Mouse (Mus musculus): ENCODE data around the gene Slc16a7.
A peak's percentile ranks its signal among the peaks of the same experiment; 100 is the strongest.

Slc16a7 gene

DNA sequence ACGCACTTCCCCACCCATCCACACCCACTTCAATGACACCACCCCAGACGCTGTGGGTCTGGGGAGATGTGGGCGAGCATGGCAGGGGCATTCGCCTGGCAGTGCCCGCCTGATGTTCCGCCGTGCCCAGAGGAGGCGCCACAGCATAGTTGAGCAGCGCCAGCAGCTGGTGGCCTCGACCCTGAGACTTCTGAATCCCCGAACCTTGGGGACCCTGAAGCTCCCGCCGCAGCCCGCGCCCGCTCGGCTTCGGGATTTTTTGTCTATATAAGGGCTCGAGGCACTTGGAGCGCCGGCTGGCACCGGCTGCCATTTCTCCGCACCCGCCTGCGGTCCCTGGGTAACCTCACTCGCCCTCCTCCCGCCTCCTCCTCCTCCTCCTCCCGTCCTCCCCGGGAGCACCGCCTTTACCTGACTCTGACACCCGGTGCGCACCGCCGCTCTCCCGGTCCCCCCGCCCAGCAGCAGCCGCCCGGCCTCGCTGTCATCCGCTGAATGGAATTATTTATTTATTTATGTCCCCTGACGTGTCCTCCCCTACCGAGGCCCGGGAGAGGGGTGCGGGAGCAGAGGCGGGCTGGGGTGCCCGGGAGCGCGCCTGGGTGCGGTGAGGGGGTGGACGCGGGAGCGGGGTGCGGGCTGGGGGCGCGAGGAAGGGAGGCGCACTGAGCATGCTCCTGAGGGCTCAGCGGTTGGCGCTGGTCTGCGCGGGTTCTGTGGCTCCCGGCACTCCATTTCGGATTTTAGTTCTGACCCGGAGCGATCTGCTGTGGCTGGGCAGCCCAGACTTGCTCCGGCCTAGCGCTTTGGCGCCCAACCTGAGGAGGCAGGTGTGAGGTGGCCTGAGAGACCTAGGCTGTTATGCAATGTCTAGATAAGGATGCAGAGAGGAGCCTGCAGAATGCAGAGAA lies at the start of gene Slc16a7:
Gene Slc16a7, minus strand, starts transcription at position 590 of the 911 bp plus-strand sequence.
- peak; percentile 31 to 55 for DNase-seq (ENCODE audit: low spot score in 2 of 2)

DNA sequence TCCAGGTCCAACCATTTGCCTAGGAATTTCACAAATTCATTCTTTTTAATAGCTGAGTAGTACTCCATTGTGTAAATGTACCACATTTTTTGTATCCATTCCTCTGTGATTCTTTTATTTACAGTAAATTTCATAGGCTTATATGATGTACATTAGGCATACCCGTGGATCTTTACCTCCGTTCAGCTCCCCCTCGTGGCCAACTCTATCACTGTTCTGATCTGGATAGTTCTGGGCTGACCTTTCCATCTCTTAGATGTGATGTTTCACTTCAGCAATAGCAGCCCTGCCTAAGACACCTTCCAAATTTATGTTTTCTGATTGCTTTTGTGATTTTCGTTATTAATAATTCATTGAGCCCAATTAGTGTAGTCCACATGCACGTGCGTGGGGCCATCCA lies 29.5 kb upstream of the Slc16a7 start:
- no peak for DNase-seq (ENCODE audit: low spot score in 2 of 2)

DNA sequence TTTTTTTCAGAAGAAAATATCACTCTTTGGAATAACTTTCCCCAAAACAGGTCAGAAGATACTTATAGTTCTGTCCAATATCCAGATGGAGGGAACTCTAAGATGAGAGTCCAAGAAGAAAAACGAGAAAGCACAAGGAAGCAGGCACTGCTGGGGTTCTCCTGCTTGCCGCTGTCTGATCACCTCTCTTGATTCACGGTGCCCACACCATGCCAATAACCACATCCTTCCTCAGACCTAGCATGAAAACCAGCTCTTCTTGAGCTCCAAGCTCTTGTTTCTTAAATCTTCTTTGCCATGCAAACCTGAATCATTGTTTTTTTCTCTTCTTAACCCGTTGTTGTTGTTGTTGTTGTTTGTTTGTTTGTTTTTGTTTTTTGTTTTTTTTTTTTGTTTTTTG lies 10.5 kb upstream of the Slc16a7 start:
- DNase-seq (ENCODE audit: low spot score in 2 of 2), result no peak

DNA sequence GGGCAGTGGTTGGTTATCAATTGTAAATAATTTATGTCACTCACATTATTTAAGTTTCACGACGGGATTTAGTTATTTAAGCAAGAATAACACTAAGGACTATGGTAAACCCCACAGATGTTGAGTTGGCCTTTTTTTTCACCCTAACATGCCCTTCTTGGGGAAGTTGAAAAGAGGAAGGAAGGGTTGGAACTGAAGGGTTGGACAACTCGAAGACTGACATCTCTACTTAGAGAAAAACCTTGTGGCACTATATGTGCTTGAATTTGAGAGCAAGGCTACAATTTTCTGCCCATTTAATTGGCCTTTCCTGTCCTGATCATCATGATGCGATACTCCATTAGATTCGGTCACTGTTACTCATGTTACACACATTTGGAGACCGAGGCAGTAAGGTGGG lies 746 bp upstream of the Slc16a7 start:
- DNase-seq (ENCODE audit: low spot score in 2 of 2), result no peak

DNA sequence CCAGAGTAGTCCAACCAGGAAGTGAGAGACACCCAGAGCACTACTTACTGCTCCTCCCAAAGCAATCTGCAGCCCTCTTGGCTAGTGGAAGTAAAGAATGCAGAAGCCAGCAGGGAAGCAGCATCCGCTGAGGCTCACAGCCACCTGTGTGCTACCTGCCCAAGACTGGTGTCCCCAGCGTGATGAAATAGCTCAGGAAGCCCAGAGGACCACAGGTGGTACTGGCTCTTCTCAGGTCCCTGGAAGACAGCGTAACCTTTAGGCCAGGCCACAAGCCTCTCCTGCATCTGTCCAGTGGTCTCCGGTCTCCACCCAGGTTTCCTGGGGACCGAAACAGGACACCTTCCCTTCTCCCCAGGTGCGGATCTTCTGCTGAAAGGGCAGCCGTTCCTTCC lies 787 bp downstream of the Slc16a7 start:
- DNase-seq (ENCODE audit: low spot score in 2 of 2), result peak in 1 of 2 experiments; percentile 8

DNA sequence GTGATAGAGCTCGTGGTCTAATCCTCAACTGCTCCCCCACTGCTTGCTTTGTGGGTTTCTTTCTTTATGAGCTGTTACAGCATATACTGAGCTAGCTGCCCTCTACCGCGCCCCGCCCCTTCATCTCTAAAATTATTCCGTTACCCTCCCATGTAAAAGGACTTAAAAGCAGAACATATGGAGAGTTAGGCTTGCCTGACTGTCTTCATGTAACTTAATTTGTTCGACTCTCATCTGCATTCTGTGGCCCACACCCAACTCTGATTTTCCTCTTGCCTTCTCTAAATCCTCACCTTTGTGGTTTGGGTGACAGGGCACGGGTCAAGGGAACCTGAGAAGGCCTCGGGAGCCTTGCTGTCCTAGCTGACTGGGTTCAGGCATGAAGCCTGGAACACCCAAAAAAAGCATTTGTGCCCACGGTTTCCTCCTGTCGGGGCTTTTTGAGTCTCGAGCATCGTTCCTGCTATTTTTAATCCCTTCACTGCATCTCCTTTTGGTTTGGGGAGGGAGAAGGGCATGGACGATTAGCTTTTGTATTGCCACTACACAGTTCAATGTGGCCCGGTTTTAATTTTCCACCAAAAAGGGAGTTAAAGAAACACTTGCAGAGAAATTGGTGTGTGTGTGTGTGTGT lies 1.4 kb downstream of the Slc16a7 start:
- DNase-seq (ENCODE audit: low spot score in 2 of 2), result peak in 1 of 2 experiments; percentile 6

DNA sequence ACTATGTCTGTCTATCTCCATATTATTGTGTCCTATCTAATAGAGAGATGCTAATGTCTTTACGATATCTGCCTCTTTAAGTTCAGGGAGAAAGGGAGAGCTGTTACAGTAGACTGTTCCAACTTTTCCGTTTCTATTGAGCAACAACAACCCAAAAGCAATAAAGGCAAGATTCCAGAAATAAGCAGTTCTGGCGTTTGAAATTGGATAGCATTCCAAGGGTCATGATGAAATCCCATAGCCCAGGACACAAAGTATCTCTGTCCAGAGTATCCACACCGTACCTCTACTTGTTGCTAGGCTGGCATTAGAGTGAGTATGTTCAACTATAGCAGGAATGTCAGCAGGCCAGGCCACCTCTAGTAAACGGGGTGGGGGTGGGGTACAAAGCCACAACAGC lies 13.7 kb downstream of the Slc16a7 start:
- DNase-seq (ENCODE audit: low spot score in 2 of 2), result no peak

DNA sequence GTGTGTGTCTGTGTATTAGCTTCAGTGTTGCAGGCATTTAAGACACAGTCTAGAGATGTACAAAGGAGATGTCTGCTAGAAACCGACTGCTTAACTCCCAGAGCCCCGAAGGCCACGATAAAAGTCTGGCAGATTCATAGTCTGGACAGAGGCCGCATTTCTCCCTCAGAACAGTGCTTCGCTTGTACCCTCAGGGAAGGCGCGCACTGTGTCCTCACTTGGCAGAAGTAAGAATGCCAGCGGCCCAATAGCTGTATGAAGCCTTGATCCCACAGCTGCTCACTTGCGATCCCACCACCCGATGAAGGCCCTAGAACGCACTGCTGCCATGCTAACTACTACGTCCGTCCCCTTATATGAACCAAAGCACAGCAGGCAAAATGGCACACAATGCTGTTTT lies 16.6 kb downstream of the Slc16a7 start:
- DNase-seq (ENCODE audit: low spot score in 2 of 2), result no peak

DNA sequence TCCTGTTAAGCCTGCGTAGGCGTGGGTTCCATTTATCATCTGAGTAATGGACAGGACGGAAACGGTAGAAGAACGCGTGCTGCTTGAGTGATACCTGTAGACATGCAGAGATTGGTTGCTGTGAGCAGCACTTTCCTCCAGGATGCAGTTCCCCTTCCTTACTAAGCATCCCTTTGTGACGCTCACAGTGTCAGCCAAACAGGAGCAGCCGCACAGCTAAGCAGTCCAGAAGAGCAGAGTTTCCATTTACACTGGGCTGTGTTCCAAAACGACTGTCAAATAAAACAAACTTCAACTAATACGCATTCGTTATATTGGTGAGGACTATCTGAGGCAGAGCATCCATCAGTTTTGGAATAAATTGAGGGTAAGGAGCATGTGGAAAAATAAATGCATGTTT lies 17.8 kb downstream of the Slc16a7 start:
- DNase-seq (ENCODE audit: low spot score in 2 of 2), result no peak

DNA sequence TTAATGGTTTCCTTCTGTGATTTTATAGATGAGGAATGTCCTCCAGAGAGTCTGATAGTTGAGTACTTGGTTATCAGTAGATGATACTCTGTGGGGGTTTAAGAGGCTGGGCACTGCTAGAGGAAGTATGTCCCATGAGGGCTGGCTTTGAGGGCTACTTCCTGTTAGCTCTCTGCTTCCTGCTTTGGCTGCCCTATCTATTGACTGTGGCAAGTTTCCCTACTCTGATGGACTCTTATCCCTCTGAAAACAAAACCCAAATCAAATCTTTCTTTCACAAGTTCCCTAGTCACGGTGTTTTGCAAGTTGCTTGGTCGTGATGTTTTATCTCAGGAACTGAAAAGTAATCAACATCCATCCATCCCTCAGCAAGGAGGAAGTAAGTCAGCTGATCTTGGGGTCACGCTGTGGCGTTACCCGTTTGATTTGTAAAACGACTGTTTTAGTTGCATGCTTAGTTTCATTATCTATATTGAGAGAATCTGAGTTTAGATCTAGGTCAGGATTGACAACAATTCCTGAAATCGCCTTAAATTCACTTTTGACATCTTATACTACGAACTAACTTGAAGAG lies 19.1 kb downstream of the Slc16a7 start:
- no peak for DNase-seq (ENCODE audit: low spot score in 2 of 2)

DNA sequence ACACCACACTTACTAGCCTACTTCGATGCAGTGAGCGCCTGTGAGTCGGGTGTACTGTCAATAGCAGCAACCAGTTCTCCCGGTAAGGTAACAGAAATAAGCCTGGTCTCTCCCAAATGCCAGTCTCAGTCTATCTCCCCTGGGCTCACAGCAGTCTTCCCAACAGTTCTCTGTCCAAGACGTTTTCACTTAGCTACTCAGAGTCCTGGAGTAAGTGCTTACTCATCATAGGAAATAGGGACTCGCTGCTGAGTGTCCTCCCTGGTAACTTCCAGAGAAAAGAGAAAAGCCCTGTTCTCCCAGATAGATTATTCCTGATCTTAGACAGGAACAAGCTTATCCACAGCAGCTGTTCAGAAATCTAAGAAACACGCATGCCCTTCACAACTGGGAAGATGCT lies 30.8 kb downstream of the Slc16a7 start:
- no peak for DNase-seq (ENCODE audit: low spot score in 2 of 2)

DNA sequence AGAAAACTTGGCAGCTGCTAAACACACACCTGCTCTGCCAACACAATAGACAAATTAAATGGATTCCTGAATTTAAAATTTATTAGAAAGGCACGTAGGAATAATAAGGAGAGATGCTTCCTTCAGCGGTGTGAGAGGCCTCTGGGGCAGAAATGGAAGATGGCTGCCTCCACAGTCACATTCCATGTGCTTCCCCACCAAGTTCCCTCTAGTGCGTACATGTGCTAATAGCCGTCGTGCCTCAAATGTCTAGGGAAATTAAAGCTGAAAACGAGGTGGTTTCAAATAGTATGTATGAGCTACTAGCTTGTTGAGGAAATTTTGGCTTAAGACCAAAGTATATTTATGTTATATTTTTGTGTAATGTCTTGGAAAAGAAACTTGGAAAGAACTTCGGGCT lies 36.5 kb downstream of the Slc16a7 start:
- DNase-seq (ENCODE audit: low spot score in 2 of 2), result no peak

DNA sequence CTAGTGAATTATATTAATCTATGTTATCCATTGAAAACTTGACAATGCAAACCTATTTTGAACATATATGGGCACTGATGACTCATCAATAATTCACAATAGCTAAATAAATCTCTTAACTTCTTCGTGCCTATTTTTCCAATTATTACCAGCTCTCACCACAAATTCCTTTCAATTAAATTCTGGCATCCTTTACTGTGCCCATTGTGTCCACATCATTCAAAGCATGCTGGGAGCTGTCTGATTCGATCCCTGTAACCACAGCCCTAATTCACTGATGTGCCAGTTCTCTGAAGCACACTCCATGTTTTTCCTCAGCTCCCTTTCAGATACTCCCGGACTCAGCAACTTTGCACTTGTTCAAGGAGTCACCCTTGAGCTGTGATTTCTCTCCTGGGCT lies 41.1 kb downstream of the Slc16a7 start:
- DNase-seq (ENCODE audit: low spot score in 2 of 2), result no peak

DNA sequence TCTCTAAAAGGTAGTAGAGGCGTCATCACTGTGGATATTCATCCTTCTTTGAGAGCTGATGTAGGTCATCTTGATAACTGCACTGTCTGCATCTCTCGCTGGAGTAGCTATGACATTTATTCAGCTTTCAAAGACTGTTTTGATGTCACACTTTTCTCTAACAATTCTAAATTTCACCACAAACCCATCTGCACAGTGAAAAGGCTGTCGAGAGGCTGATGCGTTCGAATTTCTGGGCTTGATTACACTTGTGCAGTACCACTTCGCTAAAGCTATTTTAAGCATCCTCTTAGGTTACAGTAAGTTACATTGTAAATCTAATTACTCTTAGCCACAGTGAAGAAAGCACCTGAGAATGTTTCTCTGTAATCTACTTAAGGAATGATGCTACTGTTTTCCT lies 42.1 kb downstream of the Slc16a7 start:
- DNase-seq (ENCODE audit: low spot score in 2 of 2), result no peak

DNA sequence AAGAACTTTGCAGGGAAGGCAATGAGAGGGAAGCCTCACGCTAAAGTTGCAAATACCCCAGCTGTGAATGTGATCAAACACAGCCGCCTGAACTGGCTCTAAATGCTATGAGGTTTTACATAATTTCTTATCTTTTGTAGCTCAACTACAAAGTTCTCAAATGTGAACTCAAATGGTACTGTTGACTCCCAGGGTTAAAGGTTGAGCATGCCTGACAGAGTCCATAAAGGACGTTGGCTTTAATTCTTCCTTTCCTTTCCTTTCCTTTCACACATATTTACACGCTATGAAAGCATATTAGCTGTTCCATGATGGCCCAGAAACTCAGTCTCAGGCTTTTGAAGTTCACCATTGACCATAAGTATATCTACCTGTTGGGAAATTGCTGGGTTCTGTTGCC lies 42.9 kb downstream of the Slc16a7 start:
- DNase-seq (ENCODE audit: low spot score in 2 of 2), result no peak

DNA sequence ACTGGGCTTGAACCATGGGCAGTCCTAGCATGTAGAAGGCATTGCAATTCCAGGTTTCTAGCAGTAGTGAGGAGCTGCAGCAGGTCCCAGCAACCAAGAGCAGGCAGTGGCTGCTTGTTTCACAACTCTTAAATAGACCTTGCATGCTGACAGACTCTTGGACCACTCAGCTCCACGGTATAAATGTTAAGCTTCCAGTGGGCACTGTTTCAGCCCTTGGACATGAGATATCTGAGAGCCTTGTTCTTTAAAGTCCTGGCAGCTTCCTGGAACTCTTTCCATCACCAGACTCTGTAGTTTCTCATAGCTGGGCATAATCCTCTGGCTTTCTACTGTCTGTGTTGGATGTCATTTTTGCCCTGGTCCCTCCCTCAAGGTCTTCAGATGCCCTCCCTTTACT lies 43.7 kb downstream of the Slc16a7 start:
- DNase-seq (ENCODE audit: low spot score in 2 of 2), result no peak

DNA sequence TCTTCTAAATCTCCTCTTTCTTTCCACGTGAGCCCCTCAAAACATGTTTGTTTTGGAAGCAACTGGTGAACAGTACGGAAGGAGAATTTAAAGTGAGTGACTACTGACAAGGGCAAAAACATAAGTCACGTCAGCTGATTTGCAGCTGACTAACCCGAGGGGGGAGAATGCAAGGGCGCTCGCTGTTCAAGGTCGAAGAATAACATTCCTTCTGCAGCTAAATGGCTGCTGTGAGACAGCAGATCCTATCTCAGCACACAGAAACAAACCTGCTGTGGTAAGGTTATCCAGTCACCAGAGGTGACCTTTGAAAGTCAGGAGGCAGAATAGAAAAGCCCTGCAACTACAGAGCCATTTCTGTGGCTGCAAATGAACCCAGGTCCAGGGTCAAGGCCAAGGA lies 47.1 kb downstream of the Slc16a7 start:
- no peak for DNase-seq (ENCODE audit: low spot score in 2 of 2)

DNA sequence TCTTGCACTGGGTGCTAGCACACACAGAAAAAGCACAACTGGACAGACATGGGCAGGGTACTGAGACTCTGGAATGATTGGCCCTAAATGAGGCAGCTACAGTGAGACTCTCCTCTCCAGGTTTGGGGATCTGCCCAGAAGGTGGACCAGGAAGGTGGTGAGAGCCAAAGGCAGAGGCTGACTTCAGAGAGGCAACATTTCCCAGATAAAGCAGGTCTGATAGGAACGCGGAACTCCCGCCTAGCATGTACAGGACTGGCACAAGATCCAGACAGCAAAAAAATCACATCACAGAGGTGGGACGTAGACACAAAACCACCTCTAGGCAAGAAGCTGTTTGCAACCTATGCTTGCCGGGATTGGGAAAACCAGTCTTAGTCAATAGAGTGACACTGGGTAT lies 55.5 kb downstream of the Slc16a7 start:
- DNase-seq (ENCODE audit: low spot score in 2 of 2), result no peak

DNA sequence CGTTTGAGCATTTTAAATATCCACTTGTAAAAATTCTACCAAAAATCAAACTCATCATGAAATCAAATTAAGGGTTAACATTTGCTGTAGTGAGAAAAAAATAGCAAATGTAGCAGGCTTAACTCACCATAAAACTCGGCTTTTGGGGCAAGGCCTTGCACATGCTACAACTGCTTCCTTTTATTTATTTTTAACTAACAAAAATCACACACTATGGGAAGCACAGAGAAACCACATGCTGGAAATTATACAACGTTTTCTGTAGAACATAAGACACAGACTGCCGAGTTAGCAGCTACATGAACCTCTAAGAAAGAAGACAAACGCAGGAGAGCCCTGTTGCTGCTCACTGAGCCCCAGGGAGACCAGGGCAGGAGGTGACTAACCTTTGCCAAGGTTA lies 57.9 kb downstream of the Slc16a7 start:
- DNase-seq (ENCODE audit: low spot score in 2 of 2), result no peak

DNA sequence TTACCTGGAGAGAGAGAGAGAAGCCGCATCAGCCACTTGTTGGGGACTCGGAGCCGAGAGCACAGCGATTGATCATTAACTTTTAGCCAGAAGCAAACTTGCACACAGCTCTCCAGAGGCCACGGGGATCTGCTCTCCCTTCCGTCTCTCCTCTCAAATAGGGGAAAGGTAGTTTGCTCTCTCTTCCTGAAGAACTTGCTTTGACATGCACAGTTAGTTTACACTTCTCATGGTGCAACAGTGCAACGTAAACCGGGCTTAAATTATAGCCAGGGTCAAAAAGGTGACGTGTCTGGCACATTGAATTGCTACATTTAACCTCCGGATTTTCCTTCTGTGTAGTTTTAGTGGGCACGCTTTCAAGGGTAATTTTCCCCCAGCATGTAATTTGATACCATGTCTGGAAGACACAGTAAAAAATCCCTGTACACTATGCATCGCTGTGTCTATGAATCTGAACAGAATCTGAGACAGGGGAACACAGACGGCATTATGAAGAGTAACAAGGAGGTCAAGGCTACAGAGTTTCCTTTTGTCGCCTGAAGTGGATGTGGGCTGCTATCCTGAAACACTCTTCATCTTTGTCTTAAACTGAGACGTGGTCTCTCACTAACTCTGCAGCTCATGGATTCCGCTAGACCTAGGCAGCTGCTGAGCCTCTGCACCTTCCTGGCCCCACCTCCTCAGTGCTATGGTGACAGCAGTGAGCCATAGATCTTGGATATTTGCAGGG lies 60.8 kb downstream of the Slc16a7 start:
- no peak for DNase-seq (ENCODE audit: low spot score in 2 of 2)

DNA sequence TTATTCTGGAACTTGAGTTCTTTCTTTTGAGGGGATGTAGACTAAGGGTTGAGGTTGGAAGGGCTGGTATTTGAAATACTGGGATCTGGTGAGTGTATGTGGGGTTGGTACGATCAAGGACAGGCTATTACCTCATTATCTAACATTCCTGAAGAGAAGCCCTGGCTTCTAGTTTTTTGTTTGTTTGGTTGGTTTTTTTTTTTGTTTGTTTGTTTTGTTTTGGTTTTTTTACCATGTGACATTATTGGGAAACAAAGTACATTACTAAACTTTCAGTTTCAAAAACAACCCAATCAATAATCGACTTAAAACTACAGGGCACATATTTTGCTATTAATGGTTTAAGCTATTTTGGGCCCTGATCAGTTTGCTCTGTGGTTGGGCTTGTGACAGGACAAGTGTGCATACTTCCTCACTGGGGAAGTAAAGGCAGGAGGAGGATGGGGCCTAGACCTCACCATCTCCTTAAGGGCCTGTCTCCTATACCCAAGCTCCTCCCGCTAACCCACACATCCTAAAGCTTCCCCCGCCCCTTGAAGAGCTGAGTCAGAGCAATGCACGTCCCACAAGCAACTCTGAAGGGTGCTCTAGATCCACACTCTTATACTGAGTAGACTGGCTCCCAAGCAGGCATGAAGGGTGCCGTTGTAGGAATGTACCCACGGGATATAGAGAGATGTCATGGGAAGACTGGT lies 64.2 kb downstream of the Slc16a7 start:
- no peak for DNase-seq (ENCODE audit: low spot score in 2 of 2)
